7 mouse cellular contexts compared by ENCODE assay signal in genomic region chrX:103109181-103109580, GRCm38 (mm10).
DNase-seq lines count a peak whose midpoint lies in the region; ATAC-seq and TF ChIP-seq lines count a peak whose summit lies in the region.

No protein-coding gene starts in this region.

- H3K27ac ChIP-seq in limb, embryonic 14.5 days (replicated peaks; ENCODE audit: low read depth, low read length): no peak overlapping the region

- H3K4me2 ChIP-seq in limb, embryonic 14.5 days (replicated peaks; ENCODE audit: low read depth, low read length, severe bottlenecking): no peak overlapping the region

- H3K9me3 ChIP-seq in limb, embryonic 14.5 days (ENCODE audit: control insufficient read depth, low read length): no peaks in the 10 kb centered on the region

- intact Hi-C loops in left cerebral cortex, postnatal 10 days (cut with DNase I): no loop called here

- H3K36me3 ChIP-seq in limb, embryonic 14.5 days (ENCODE audit: control insufficient read depth, insufficient read depth, low read length): no peaks in the 10 kb centered on the region

- H3K4me1 ChIP-seq in limb, embryonic 14.5 days (ENCODE audit: control insufficient read depth, insufficient read depth, low read length): no peaks in the 10 kb centered on the region

- H3K4me3 ChIP-seq in limb, embryonic 14.5 days (replicated peaks; ENCODE audit: low read length): no peak overlapping the region

- no peak for ATAC-seq in limb, embryonic 14.5 days (ENCODE audit: low FRiP score, low read depth)

- peak; percentile 11 to 22 for DNase-seq in left cerebral cortex, adult 18-20 months (ENCODE audit: low spot score in 2 of 2)
- no peak for DNase-seq in left cerebral cortex, postnatal 10 days (ENCODE audit: extremely low spot score in 1 of 2, low spot score in 2 of 2)
- DNase-seq in brain, adult 2 months (ENCODE audit: low read depth, low spot score): peak; percentile 65
- peak; percentile 67 for DNase-seq in embryo, embryonic 10.5 days (ENCODE audit: low spot score)
- DNase-seq in limb, embryonic 14.5 days (ENCODE audit: low spot score): peak; percentile 33
- DNase-seq in thymus, postnatal 0 days (ENCODE audit: low spot score): no peak
- no peak for DNase-seq in spleen, postnatal 36 days (ENCODE audit: low spot score in 2 of 2)

- 21% methylated on average over 1 of the region's 1 CpGs for WGBS in limb, embryonic 14.5 days

- TF ChIP-seq POLR2A in limb, embryonic 14.5 days (IDR thresholded peaks at IDR 0.05; ENCODE audit: borderline replicate concordance, extremely low read depth, insufficient read depth, insufficient read length): no peak

- no peak overlapping the region for H3K9ac ChIP-seq in limb, embryonic 14.5 days (ENCODE audit: low read depth, low read length, severe bottlenecking)

- H3K27me3 ChIP-seq in limb, embryonic 14.5 days (ENCODE audit: control insufficient read depth, insufficient read depth, low read length): no peaks in the 10 kb centered on the region; the same call in 1 of the 2 replicates

Comparison
In these comparisons a context has a peak if more than half of its experiments do, and no peak if none do; other contexts are left out.
1. DNase-seq: peak in left cerebral cortex, adult 18-20 months (2 of 2), brain, adult 2 months (single experiment), embryo, embryonic 10.5 days (single experiment) and limb, embryonic 14.5 days (single experiment); none in left cerebral cortex, postnatal 10 days (0 of 2), thymus, postnatal 0 days (single experiment) and spleen, postnatal 36 days (0 of 2).